Mouse (Mus musculus) T-cell, adult 2 months (primary cell): Measurements from ENCODE around the gene Tnfsf13.
"Not testable (repeated sequence)": the region's sequence is repeated elsewhere in the genome, so short reads cannot be mapped to it uniquely, and the experiment has no call there.

Experiments used
- DNase-seq: peaks from one replicate; pipeline ENCODE4 v3.0.0; 2022; ENCODE audit warnings: low spot score

Tnfsf13 gene

GRCm38 (mm10) chr11:69703814-69704612 lies 18.4 kb upstream of the Tnfsf13 start:
- no peak for DNase-seq

DNA sequence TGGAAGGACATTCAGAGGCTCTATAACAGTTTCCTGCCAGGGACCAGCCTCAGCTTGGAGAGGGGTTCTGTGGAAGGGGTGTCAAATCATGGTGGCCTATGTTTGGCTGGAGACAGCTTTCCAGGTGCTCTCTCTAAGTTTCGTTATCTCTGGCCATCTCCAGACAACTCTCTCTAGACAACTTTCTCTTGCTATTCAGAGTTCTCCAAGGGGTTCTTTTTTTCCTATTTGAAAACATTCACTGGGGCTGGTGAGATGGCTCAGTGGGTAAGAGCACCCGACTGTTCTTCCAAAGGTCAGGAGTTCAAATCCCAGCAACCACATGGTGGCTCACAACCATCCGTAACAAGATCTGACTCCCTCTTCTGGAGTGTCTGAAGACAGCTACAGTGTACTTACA lies 17.8 kb upstream of the Tnfsf13 start:
- not testable (repeated sequence) for DNase-seq

- not testable (repeated sequence) for DNase-seq
Observed at GRCm38 (mm10) chr11:69702886-69703285, 17.3 kb upstream of the Tnfsf13 start.

- DNase-seq, result no peak
Observed at GRCm38 (mm10) chr11:69699595-69699994, 14.0 kb upstream of the Tnfsf13 start.

- no peak for DNase-seq
Observed at GRCm38 (mm10) chr11:69698574-69698973, 13.0 kb upstream of the Tnfsf13 start.

DNA sequence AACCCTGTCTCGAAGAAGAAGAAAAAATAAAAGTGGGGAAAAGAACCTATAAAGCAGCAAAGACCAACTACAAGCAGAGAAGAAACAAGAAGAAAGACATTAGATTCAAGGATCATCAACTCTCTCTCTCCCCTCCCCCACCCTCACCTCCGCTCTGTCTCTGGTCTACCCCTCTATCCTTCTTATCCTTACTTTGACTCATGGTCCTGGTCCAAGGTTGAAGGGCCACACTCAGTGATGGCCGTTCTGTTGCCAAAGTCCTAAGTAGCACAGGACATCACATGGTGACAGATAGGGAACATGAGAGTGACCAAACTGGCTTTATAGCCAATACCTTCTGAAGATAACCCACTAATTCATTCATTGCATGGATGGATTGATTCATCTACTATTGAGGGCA lies 11.8 kb upstream of the Tnfsf13 start:
- DNase-seq, result no peak

DNA sequence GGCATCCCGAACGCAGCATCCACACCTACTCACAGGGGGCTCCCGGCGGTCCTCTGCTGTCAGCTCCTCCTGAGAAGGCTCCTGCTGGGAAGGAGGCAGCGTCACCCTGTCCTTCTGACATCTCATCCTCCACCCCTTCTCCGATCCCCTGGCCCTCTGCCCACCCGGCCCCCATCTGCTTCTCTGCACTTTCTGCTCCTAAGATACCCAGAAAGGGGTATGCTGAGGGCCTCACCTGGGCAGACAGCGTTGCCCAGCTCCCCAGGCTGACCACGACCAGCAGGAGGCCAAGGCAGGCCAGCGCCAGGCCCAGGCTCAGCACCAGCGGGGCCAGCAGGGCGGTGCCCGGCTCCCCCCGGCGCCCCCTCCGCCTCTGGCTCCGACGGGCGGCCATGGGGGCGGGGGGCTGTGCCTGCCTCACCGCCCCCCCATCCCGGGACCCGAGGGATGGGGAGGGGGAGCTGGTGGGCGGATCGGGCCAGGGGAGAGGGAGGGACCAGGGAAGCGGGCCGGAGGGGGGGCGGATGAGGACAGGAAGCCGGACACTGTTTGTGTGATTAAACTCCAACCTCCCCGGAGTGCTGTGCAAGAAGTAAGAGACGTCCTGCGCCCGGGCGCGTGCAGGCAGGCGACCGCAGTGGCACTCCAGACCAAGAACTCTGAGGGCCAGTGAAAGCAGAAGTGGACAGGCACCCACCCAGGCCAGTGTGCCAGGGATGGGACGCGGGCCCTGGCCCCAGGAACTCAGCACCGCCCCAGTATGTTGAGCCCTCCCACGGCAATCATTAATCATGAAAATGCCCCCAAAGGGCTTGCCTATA lies 10.0 kb upstream of the Tnfsf13 start, which contains the start of the genes Tnfsf12 and Tnfsfm13:
Tnfsf12 (minus strand) TSS at position 489 of the 821 bp plus-strand sequence.
Tnfsfm13 (minus strand) TSS at position 738 of the 821 bp plus-strand sequence.
- no peak for DNase-seq

- no peak for DNase-seq
Observed at GRCm38 (mm10) chr11:69695046-69695360, 9.4 kb upstream of the Tnfsf13 start.

GRCm38 (mm10) chr11:69693421-69693965 lies 7.9 kb upstream of the Tnfsf13 start:
- DNase-seq, result no peak

GRCm38 (mm10) chr11:69692863-69693262 lies 7.3 kb upstream of the Tnfsf13 start:
- no peak for DNase-seq

DNA sequence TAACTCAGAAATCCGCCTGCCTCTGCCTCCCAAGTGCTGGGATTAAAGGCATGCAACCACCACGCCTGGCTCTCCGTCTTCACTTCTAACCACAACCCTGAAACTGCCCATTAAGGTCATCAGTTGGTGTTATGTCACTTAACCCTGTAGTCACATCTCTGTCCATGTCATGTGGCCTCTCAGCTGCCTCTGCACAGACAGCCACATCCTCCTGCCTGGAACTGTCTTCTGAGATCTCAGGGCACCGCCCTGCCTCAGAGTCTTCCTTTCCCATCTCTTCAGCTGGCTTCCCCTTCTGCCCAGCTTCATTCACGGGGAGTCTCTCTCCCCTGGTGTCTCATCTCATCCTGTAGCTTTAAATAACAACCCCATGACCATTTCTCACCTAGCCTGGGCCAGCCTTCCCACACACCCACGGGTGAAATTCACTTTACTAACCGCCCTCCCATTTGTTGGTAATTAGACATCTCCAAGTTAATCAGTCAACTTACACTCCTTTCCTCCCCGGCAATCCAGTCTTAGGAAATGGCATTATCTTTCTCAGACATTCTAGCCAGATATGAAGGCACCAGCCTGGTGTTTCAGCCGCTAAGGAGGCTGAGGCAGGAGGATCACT lies 6.7 kb upstream of the Tnfsf13 start:
- DNase-seq, result no peak

GRCm38 (mm10) chr11:69689891-69690290 lies 4.3 kb upstream of the Tnfsf13 start:
- no peak for DNase-seq

GRCm38 (mm10) chr11:69687061-69687460 lies 1.5 kb upstream of the Tnfsf13 start:
- DNase-seq, result no peak

GRCm38 (mm10) chr11:69686377-69686776 lies 793 bp upstream of the Tnfsf13 start:
- DNase-seq, result no peak

DNA sequence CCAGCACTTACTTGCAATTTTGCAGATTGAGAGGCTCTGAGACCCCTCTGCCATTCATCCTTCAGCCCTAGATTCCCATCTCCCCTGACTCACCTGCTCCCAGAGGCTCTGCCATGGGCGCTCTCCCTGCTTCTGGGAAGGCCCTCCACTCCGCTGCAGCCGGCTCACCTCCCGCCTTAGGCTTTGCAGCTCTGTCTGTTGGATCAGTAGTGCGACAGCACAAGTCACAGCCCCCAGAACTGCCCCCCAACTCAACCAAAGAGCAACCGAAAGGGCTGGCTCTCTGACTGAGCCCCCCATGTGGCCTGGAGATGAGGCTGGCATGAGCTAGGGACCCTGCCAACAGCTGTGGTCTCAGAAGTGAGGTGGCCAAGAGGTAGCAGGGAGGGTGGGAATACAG lies 648 bp downstream of the Tnfsf13 start:
- DNase-seq, result no peak

GRCm38 (mm10) chr11:69684128-69684745 lies 1.3 kb downstream of the Tnfsf13 start:
- DNase-seq, result no peak

DNA sequence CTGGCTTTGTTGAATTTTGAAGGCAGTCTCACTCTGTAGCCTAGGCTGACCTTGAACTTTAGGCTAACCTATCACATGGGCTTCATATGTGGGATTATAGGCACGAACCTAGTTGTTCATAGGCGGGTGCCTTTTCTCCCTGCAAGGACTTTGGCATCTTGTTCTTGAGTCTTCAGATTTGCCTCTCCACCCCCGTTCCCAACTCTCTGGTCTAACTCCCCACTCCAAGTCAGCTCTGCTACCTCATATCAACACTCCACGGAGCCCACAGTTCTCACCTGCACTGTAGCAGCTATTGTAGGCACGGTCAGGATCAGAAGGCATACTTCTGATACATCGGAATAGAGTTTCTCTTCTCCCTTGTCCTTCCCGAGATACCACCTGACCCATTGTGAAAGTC lies 2.0 kb downstream of the Tnfsf13 start:
- DNase-seq, result no peak

DNA sequence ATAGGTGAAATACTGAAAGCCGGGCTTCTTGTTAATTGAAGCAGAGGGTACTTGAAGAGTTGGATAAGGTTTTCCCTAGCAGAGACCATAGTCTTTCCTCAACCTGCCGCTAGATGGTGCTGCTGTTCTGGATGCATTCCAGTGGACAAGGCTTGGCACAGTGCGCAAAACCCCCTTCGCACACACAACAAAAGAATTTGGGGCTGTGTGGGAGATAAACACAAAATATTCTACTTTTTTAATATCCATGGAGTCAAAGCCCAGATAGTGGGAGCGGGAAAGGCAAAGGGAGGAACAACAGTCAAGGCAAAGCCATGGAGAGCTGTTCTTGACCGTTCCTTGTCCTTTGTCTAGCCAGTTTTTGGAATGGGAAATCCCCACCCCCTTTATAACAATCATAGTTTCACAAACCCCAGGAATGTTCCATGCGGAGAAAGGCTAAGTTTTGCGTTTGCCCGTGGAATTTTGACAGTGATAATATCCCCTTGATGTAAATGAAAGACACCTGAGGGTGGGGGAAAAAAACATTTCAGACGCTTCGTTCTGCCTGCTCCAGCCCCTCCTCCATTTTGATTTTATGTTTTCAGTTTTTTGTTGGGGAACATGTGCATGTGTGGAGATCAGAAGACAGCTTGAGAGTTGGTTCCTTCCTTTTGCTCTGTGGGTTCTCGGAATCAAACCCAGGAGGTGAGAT lies 2.6 kb downstream of the Tnfsf13 start:
- DNase-seq, result peak; percentile 82

- DNase-seq, result no peak
Observed at GRCm38 (mm10) chr11:69682209-69682839, 3.3 kb downstream of the Tnfsf13 start.

GRCm38 (mm10) chr11:69681314-69682208 lies 4.0 kb downstream of the Tnfsf13 start, which contains the start of gene Senp3:
Senp3 (minus strand) TSS chr11:69682084.
- DNase-seq, result peak; percentile 98
